Mouse (Mus musculus) small intestine, adult 2 months (tissue): ENCODE data around the gene Dnajc17. TPM values are rescaled to one million over a fixed set of nuclear protein-coding genes. Genes with fewer than 3 reads are reported as not detected.

Experiments
- H3K27ac ChIP-seq: fragments of 200-500 bp; 2 replicates; pipeline ENCODE4 v1.5.1; 2012; ENCODE audit warnings: low read depth, low read length, control low read depth, inconsistent platforms; ENCODE audit not compliant: insufficient read depth
- H3K27me3 ChIP-seq: fragments of 200-500 bp; 2 replicates; pipeline ENCODE4 v1.6.1; 2012; ENCODE audit warnings: mild to moderate bottlenecking, moderate library complexity, low read length, inconsistent platforms; ENCODE audit not compliant: control insufficient read depth, insufficient read depth
- H3K36me3 ChIP-seq: fragments of 200-500 bp; 2 replicates; pipeline ENCODE4 v1.6.1; 2012; ENCODE audit warnings: mild to moderate bottlenecking, low read length, control low read depth, inconsistent platforms; ENCODE audit not compliant: control insufficient read depth, insufficient read depth
- H3K4me1 ChIP-seq: fragments of 200-500 bp; 2 replicates; pipeline ENCODE4 v1.6.1; 2012; ENCODE audit warnings: low read length, inconsistent platforms, mixed read lengths; ENCODE audit not compliant: control insufficient read depth, insufficient read depth, insufficient read length
- H3K4me3 ChIP-seq: fragments of 200-500 bp; 2 replicates; pipeline ENCODE4 v1.5.1; 2012; ENCODE audit warnings: low read depth, mild to moderate bottlenecking, control low read depth, inconsistent platforms, low read length, moderate library complexity
- CTCF ChIP-seq: fragments of 200-500 bp; IDR thresholded peaks from 2 replicates; pipeline ENCODE4 v1.5.1; 2012; ENCODE audit warnings: low read depth, mild to moderate bottlenecking, control low read depth, inconsistent platforms, low read length, moderate library complexity, mixed read lengths; ENCODE audit not compliant: insufficient replicate concordance, insufficient read length; ENCODE audit errors: extremely low read depth
- POLR2A ChIP-seq: fragments of 200-500 bp; IDR thresholded peaks from 2 replicates; pipeline ENCODE4 v1.6.1; 2012; ENCODE audit warnings: low read depth, mild to moderate bottlenecking, control low read depth, inconsistent platforms, low read length, moderate library complexity
- WGBS: fragments of 180-500 bp; shearing (Covaris S2); methylation state at CpG from one replicate; pipeline ENCODE4 v1.1.7; 2018; 5-methylcytosine and 5-hydroxymethylcytosine counted together
- polyA plus RNA-seq: library from polyadenylated mRNA; depleted of rRNA; stranded (reverse); fragments of >200 nt; gene quantifications from 2 replicates; pipeline ENCODE4 v1.2.3, GENCODE M21; 2012

Gene Dnajc17
- polyA plus RNA-seq, 1 experiment: 2.9 TPM

GRCm38 (mm10) chr2:119242548-119242947, 34.0 kb upstream of the Dnajc17 start:
- Histone ChIP-seq H3K27me3 (no peaks in the 10 kb centered on the region), H3K36me3 (peaks cover 61% of the 10 kb centered on the region), H3K27ac (peak overlapping the region; percentile 87), H3K4me3 (peak overlapping the region; percentile 34), H3K4me1 (peaks cover 20% of the 10 kb centered on the region)
- 21% methylated on average over 9 of the region's 9 CpGs for WGBS
- TF ChIP-seq CTCF (no peak), POLR2A (no peak; the same call in 1 of the 2 replicates)

- Histone ChIP-seq H3K27me3 (no peaks in the 10 kb centered on the region), H3K4me1 (peaks cover 20% of the 10 kb centered on the region), H3K27ac (peak overlapping the region; percentile 87), H3K36me3 (peaks cover 44% of the 10 kb centered on the region), H3K4me3 (peak overlapping the region; percentile 49)
- WGBS: 51% methylated on average over 4 of the region's 4 CpGs
- no peak for TF ChIP-seq CTCF
- no peak for TF ChIP-seq POLR2A
Measured at GRCm38 (mm10) chr2:119240819-119241186, 32.2 kb upstream of the Dnajc17 start.

- Histone ChIP-seq H3K4me1 (peaks cover 22% of the 10 kb centered on the region), H3K36me3 (peaks cover 39% of the 10 kb centered on the region), H3K27ac (peak overlapping the region; percentile 96), H3K4me3 (peak overlapping the region; percentile 83), H3K27me3 (no peaks in the 10 kb centered on the region)
- no peak for TF ChIP-seq CTCF
- peak; percentile 86; the same call in 1 of the 2 replicates for TF ChIP-seq POLR2A
- 16% methylated on average over 4 of the region's 4 CpGs for WGBS
Measured at GRCm38 (mm10) chr2:119240075-119240818, 31.7 kb upstream of the Dnajc17 start.

GRCm38 (mm10) chr2:119238671-119239070, 30.1 kb upstream of the Dnajc17 start:
- H3K27me3 ChIP-seq: no peaks in the 10 kb centered on the region
- peak overlapping the region; percentile 83 for H3K4me3 ChIP-seq

GRCm38 (mm10) chr2:119237871-119238220, 29.3 kb upstream of the Dnajc17 start:
- Histone ChIP-seq H3K4me3 (peak overlapping the region; percentile 83), H3K27me3 (no peaks in the 10 kb centered on the region), H3K36me3 (peaks cover 20% of the 10 kb centered on the region; the same call in 1 of the 2 replicates), H3K27ac (peak overlapping the region; percentile 96), H3K4me1 (peaks cover 17% of the 10 kb centered on the region)
- 3% methylated on average over 31 of the region's 31 CpGs for WGBS
- TF ChIP-seq POLR2A: no peak
- TF ChIP-seq CTCF: no peak

More at GRCm38 (mm10) chr2:119238671-119239070, 30.1 kb upstream of the Dnajc17 start:
- peaks cover 24% of the 10 kb centered on the region for H3K36me3 ChIP-seq
- TF ChIP-seq CTCF: no peak
- TF ChIP-seq POLR2A: peak; percentile 71
- H3K27ac ChIP-seq: peak overlapping the region; percentile 96
- H3K4me1 ChIP-seq: peaks cover 21% of the 10 kb centered on the region
- 32% methylated on average over 2 of the region's 2 CpGs for WGBS

GRCm38 (mm10) chr2:119237210-119237870, 28.7 kb upstream of the Dnajc17 start, which contains the start of gene Spint1:
Spint1 (plus strand) TSS chr2:119237362.
- Histone ChIP-seq H3K27ac (peak within 1 kb of the TSS; percentile 96), H3K36me3 (peaks cover 18% of the 10 kb centered on the region; the same call in 1 of the 2 replicates), H3K27me3 (no peaks in the 10 kb centered on the region), H3K4me1 (peaks cover 13% of the 10 kb centered on the region), H3K4me3 (peak within 1 kb of the TSS; percentile 83)
- WGBS: under 1% methylated on average over 73 of the region's 73 CpGs
- TF ChIP-seq CTCF: no peak
- TF ChIP-seq POLR2A: peak; percentile 56

GRCm38 (mm10) chr2:119236682-119237209, 28.2 kb upstream of the Dnajc17 start:
- no peaks in the 10 kb centered on the region for H3K27me3 ChIP-seq
- peaks cover 13% of the 10 kb centered on the region; the same call in 1 of the 2 replicates for H3K36me3 ChIP-seq
- TF ChIP-seq CTCF (no peak), POLR2A (no peak)
- peak overlapping the region; percentile 96 for H3K27ac ChIP-seq
- H3K4me3 ChIP-seq: peak overlapping the region; percentile 83
- WGBS: 7% methylated on average over 25 of the region's 25 CpGs
- H3K4me1 ChIP-seq: peaks cover 11% of the 10 kb centered on the region
